Mouse (Mus musculus): ENCODE data around the gene Kalrn. TPM values are rescaled to one million over a fixed set of nuclear protein-coding genes. Genes with fewer than 3 reads are reported as not detected.
"Not testable (repeated sequence)": the region's sequence is repeated elsewhere in the genome, so short reads cannot be mapped to it uniquely, and the experiment has no call there.

Gene Kalrn
- polyA plus RNA-seq, 1 experiment, result 278 TPM

DNA sequence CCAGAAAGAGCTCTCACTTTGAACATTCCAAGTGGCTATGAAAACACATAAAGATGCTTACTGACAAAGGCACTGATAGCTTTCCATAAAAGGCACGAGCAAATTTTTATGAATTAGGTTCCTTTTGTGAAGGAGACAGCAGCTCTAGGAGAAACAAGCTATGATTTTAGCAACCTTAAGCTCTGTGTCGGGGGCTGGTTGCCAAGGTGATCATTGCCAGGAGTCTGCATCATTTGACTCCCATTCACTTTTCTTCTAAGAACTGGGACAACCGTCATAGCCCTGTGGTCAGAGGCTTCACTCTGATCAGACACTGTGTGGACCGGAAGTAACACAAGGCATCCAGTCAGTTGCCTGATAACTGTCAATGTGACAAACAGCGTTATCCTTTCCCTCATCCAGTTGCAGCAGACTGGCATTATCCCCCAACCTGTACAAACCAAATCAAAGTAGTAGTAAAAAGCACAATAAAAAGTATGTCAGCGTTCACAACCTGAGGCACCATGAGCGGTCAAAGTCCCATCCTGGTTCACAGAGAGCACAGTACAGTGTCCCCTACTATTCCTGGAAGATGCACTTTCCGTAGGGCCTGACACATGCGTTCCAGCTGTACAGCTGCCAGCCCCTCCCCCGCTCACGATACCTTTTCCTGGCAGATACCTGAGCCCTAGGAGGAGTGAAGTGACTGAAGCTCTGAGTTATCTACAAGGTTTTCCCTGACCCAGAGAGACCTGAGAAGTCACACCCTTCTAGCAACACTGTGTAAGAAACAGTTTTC lies 253.1 kb downstream of the Kalrn start:
- no peak overlapping the region for H3K4me3 ChIP-seq (ENCODE audit: insufficient read depth, low read length)
- no peak overlapping the region for H3K27ac ChIP-seq (ENCODE audit: insufficient read depth, low read length)
- peaks cover 8% of the 10 kb centered on the region for H3K4me1 ChIP-seq (ENCODE audit: control insufficient read depth, insufficient read depth, low read length)
- TF ChIP-seq POLR2A (IDR thresholded peaks at IDR 0.05; ENCODE audit: extremely low read depth, insufficient read depth, low read length) (no peak), CTCF (IDR thresholded peaks at IDR 0.05; ENCODE audit: extremely low read depth, insufficient read depth, low read length) (no peak)

DNA sequence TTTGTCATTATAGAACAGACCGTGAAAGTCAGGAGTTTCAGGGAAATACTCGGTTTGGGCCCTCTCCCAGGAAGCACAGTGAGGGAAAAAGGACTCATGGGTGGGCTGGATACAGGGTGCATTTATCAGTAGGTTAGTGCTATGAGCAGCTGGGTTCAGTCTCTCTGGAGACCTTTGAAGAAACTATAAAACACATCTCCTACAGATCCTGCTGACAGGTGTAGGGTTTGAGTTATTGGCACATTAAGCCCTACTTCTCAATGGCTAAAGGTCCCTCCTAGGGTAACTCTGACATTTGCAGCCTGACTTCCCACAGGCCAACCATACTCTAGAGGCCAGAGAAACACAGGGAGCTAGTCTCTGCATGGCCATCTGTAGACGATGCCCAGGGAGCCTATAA lies 256.2 kb downstream of the Kalrn start:
- TF ChIP-seq POLR2A (IDR thresholded peaks at IDR 0.05; ENCODE audit: extremely low read depth, insufficient read depth, low read length) (no peak), CTCF (IDR thresholded peaks at IDR 0.05; ENCODE audit: extremely low read depth, insufficient read depth, low read length) (no peak)
- H3K27ac ChIP-seq (ENCODE audit: insufficient read depth, low read length), result no peak overlapping the region

DNA sequence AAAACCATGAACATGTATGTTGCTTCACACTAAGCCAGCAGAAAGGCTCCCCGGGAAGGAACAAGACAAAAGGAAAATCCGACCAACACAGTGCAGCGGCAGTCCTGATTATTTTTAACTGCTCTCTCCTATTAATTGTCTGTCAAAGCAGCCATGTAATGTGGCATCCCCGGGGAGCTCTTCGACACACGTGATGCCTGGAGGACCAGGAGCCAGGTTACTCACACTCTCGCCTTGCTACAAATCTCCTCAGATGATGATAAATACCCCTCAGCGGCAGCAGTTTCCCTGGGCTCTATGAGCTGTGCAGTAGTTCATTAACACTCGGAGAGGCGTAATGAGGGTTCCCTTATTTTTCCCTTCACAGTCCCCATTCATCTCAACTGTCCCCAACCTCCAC lies 257.1 kb downstream of the Kalrn start:
- Histone ChIP-seq H3K4me1 (ENCODE audit: control insufficient read depth, insufficient read depth, low read length) (peaks cover 8% of the 10 kb centered on the region), H3K4me3 (ENCODE audit: insufficient read depth, low read length) (no peak overlapping the region), H3K27ac (ENCODE audit: insufficient read depth, low read length) (no peak overlapping the region)
- TF ChIP-seq POLR2A (IDR thresholded peaks at IDR 0.05; ENCODE audit: extremely low read depth, insufficient read depth, low read length), result no peak
- TF ChIP-seq CTCF (IDR thresholded peaks at IDR 0.05; ENCODE audit: extremely low read depth, insufficient read depth, low read length), result no peak

More for the DNA sequence above, 256.2 kb downstream of the Kalrn start:
- peaks cover 8% of the 10 kb centered on the region for H3K4me1 ChIP-seq (ENCODE audit: control insufficient read depth, insufficient read depth, low read length)
- H3K4me3 ChIP-seq (ENCODE audit: insufficient read depth, low read length), result no peak overlapping the region

DNA sequence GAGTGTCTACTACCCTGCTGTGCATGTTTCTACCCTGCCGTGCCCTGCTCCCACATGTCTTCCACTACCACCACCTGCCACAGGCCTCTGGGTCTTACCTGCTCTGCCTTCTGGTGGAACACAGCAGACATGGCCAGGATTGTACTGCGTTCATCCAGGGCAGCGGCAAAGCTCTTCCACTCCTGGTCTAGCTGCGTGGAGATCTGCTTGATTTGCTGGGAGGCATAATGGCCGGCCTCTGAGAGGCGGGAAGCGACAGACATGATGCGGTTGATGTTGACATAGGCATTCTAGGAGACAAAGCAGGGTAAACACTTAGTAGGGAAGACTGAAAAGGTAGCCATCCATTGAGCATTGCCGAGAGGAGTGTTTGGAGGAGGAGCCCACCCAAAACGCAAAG lies 259.3 kb downstream of the Kalrn start:
- H3K27ac ChIP-seq (ENCODE audit: insufficient read depth, low read length), result no peak overlapping the region

DNA sequence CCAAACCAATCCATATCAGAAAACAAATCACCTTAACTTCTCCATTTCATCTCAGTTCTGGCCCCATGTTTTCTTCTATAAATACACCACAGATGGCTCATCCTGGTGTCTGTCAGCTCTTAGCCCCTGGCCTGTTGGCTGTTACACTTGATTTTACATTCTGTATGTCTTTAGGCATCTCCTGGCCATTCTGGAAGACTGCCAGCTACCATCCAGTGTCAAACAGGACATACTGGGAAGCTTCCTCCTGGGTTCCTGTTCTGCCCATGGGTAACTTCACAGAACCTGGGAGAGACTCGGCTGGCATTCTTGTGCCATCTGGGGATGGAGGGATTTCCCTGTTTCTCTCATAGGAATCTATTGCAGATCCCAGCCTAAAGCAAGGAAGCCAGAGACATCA lies 261.8 kb downstream of the Kalrn start:
- no peak overlapping the region for H3K4me3 ChIP-seq (ENCODE audit: insufficient read depth, low read length)
- H3K27ac ChIP-seq (ENCODE audit: insufficient read depth, low read length), result no peak overlapping the region
- TF ChIP-seq POLR2A (IDR thresholded peaks at IDR 0.05; ENCODE audit: extremely low read depth, insufficient read depth, low read length), result no peak
- TF ChIP-seq CTCF (IDR thresholded peaks at IDR 0.05; ENCODE audit: extremely low read depth, insufficient read depth, low read length), result no peak
- peaks cover 2% of the 10 kb centered on the region; the same call in 1 of the 2 replicates for H3K4me1 ChIP-seq (ENCODE audit: control insufficient read depth, insufficient read depth, low read length)

More for the DNA sequence above, 259.3 kb downstream of the Kalrn start:
- Histone ChIP-seq H3K4me3 (ENCODE audit: insufficient read depth, low read length) (no peak overlapping the region), H3K4me1 (ENCODE audit: control insufficient read depth, insufficient read depth, low read length) (peaks cover 2% of the 10 kb centered on the region; the same call in 1 of the 2 replicates)
- TF ChIP-seq CTCF (IDR thresholded peaks at IDR 0.05; ENCODE audit: extremely low read depth, insufficient read depth, low read length) (no peak), POLR2A (IDR thresholded peaks at IDR 0.05; ENCODE audit: extremely low read depth, insufficient read depth, low read length) (no peak)

DNA sequence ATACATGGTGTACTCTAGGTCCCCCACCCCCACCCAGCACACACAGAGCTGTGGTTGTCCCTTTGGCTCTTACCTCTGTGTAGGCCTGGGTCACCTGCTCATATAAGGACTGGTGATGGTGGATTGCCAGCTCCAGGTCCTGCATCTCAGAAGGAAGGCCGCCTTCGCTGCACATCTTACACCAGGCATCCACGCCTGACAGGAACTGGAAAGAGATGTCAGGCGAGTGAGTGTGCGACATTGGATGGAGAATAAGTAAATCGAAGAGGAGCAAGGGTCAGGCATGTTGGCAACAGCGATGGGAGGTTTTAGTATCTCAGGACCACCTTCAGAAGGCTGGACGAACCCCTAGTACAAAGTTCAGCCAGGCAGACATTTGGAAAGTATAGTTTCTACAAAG lies 263.0 kb downstream of the Kalrn start:
- Histone ChIP-seq H3K4me3 (ENCODE audit: insufficient read depth, low read length) (no peak overlapping the region), H3K27ac (ENCODE audit: insufficient read depth, low read length) (no peak overlapping the region), H3K4me1 (ENCODE audit: control insufficient read depth, insufficient read depth, low read length) (no peaks in the 10 kb centered on the region)
- TF ChIP-seq POLR2A (IDR thresholded peaks at IDR 0.05; ENCODE audit: extremely low read depth, insufficient read depth, low read length), result no peak
- no peak for TF ChIP-seq CTCF (IDR thresholded peaks at IDR 0.05; ENCODE audit: extremely low read depth, insufficient read depth, low read length)

DNA sequence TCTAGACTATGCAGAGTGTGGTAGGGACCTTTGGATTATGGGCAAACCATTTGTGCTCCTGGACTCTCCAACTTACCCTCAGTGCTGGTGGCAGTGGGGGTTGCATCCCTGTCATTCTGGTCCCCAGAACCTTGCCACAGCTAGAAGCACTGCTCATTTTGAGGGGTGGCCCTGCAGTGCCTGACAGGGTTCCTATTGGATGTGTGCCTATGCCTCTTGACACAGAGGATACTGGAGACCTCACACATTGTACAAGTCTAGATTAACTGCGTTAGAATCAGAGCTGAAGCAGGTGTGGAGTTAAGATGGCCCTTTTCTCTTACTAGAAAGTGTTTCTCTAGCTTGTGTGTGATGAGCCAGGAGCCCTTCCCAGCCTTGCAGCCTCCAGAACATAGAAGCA lies 265.0 kb downstream of the Kalrn start:
- Histone ChIP-seq H3K4me1 (ENCODE audit: control insufficient read depth, insufficient read depth, low read length) (no peaks in the 10 kb centered on the region), H3K27ac (ENCODE audit: insufficient read depth, low read length) (no peak overlapping the region), H3K4me3 (ENCODE audit: insufficient read depth, low read length) (no peak overlapping the region)
- no peak for TF ChIP-seq POLR2A (IDR thresholded peaks at IDR 0.05; ENCODE audit: extremely low read depth, insufficient read depth, low read length)
- TF ChIP-seq CTCF (IDR thresholded peaks at IDR 0.05; ENCODE audit: extremely low read depth, insufficient read depth, low read length), result no peak

DNA sequence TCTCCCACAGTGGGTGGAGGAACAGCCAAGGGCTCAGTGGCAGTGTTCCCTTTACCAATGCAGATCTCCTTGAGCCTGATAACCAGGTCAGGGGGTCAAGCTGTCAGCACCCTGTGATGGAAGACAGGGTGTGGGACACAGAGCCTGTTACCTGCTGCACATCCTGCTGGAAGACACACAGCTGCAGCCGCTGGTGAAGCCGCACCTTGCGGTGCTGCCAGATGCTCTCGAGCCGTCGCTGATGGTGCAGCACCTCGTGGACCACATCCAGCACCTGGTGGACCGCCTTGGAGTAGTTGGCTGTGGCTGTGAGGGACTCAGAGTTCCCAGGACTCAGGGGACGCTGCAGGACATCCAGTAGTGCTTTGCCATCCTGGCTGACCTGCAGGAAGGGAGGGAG lies 265.9 kb downstream of the Kalrn start:
- Histone ChIP-seq H3K27ac (ENCODE audit: insufficient read depth, low read length) (no peak overlapping the region), H3K4me3 (ENCODE audit: insufficient read depth, low read length) (no peak overlapping the region), H3K4me1 (ENCODE audit: control insufficient read depth, insufficient read depth, low read length) (no peaks in the 10 kb centered on the region)
- no peak for TF ChIP-seq CTCF (IDR thresholded peaks at IDR 0.05; ENCODE audit: extremely low read depth, insufficient read depth, low read length)
- TF ChIP-seq POLR2A (IDR thresholded peaks at IDR 0.05; ENCODE audit: extremely low read depth, insufficient read depth, low read length), result no peak

DNA sequence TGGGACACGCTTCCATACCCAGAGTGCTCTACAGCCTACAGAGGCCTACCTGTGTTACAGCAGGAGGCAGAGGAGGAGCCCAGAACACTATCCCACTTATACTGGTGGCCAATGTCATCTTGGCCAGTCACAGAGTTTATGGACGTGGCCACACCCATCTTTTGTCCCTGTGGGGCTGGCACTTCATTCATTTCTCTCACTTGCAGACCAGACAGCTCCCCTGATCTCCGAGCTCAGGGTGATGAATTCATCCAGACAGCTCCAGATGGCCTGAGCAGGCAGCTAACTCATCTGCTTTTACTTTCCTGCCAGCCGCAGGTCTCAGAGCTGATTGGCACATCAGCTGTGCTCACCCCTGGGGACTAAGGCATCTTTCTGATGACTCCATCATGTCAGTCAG lies 267.7 kb downstream of the Kalrn start:
- TF ChIP-seq POLR2A (IDR thresholded peaks at IDR 0.05; ENCODE audit: extremely low read depth, insufficient read depth, low read length), result no peak
- no peak for TF ChIP-seq CTCF (IDR thresholded peaks at IDR 0.05; ENCODE audit: extremely low read depth, insufficient read depth, low read length)
- H3K27ac ChIP-seq (ENCODE audit: insufficient read depth, low read length), result no peak overlapping the region
- H3K4me3 ChIP-seq (ENCODE audit: insufficient read depth, low read length), result no peak overlapping the region
- no peaks in the 10 kb centered on the region for H3K4me1 ChIP-seq (ENCODE audit: control insufficient read depth, insufficient read depth, low read length)

DNA sequence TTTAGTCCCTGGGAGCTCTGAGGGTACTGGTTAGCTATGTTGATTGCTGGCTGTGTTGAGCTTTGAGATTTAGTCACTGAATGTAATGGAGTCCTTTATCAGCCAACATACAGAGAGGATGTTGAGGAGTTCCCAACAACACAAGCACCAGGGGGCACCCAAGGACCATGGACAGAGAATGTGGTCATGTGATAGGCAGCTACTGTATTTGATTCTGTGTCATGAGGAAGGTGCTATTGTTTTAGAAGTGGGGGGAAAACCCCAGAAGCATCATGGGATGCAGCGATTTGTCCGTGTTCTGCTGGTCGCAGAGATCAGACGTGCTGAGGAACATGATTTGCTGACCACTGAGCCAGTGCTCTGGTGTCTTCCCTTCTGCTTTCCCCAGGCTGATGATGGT lies 269.5 kb downstream of the Kalrn start:
- H3K4me3 ChIP-seq (ENCODE audit: insufficient read depth, low read length); H3K4me1 ChIP-seq (ENCODE audit: control insufficient read depth, insufficient read depth, low read length); H3K27ac ChIP-seq (ENCODE audit: insufficient read depth, low read length): not testable (repeated sequence)
- 0 out of 2 replicates have a peak, but pooled peaks have one; percentile 25 for TF ChIP-seq CTCF (IDR thresholded peaks at IDR 0.05; ENCODE audit: extremely low read depth, insufficient read depth, low read length)
